Mouse (Mus musculus) kidney, postnatal 0 days (tissue): ENCODE results near the gene Minos1. TPM values are rescaled to one million over a fixed set of nuclear protein-coding genes. Genes with fewer than 3 reads are reported as not detected.

Experiments used
- ATAC-seq: fragments of 200-750 bp; cut with Nextera tagmentation; replicated peaks from 2 replicates; pipeline ENCODE4 v1.8.0; 2017; ENCODE audit warnings: low read depth, moderate number of reproducible peaks, moderate TSS enrichment, moderate library complexity; ENCODE audit not compliant: low FRiP score
- DNase-seq: peaks from one replicate; pipeline ENCODE4 v3.0.0-alpha.2; 2016; ENCODE audit warnings: low spot score
- H3K27ac ChIP-seq: fragments of 300-500 bp; sonication (generic); 2 replicates; pipeline ENCODE4 v1.5.1; 2014; ENCODE audit warnings: mild to moderate bottlenecking
- H3K27me3 ChIP-seq: fragments of 300-500 bp; sonication (generic); 2 replicates; pipeline ENCODE4 v1.6.1; 2014; ENCODE audit warnings: low read length, mixed read lengths; ENCODE audit not compliant: insufficient read depth
- H3K36me3 ChIP-seq: fragments of 300-500 bp; sonication (generic); 2 replicates; pipeline ENCODE4 v1.6.1; 2014; ENCODE audit warnings: low read length, mixed read lengths; ENCODE audit not compliant: insufficient read depth
- H3K4me1 ChIP-seq: fragments of 300-500 bp; sonication (generic); replicated peaks from 2 replicates; pipeline ENCODE4 v1.6.1; 2014; ENCODE audit warnings: antibody characterized with exemption, low read length, mixed read lengths; ENCODE audit not compliant: insufficient read depth
- H3K4me2 ChIP-seq: fragments of 300-500 bp; sonication (generic); 2 replicates; pipeline ENCODE4 v1.6.1; 2014; ENCODE audit warnings: mild to moderate bottlenecking, low read length, moderate library complexity, mixed read lengths
- H3K4me3 ChIP-seq: fragments of 300-500 bp; sonication (generic); replicated peaks from 2 replicates; pipeline ENCODE4 v1.5.1; 2014; ENCODE audit warnings: low read depth, low read length
- H3K9ac ChIP-seq: fragments of 300-500 bp; sonication (generic); 2 replicates; pipeline ENCODE4 v1.6.1; 2014; ENCODE audit warnings: low read depth, low read length
- H3K9me3 ChIP-seq: fragments of 300-500 bp; sonication (generic); replicated peaks from 2 replicates; pipeline ENCODE4 v1.6.1; 2016; ENCODE audit warnings: low read length, inconsistent platforms, mixed read lengths
- CTCF ChIP-seq: IDR thresholded peaks from 2 replicates; pipeline ENCODE4 v1.5.1; 2016; ENCODE audit warnings: antibody characterized with exemption, low read depth, mild to moderate bottlenecking, moderate library complexity
- WGBS: fragments of 180-500 bp; shearing (Covaris S2); extraction: QIAGEN DNeasy Blood & Tissue Kit; methylation state at CpG from one replicate; pipeline ENCODE4 v1.1.7; 2014; 5-methylcytosine and 5-hydroxymethylcytosine counted together
- polyA plus RNA-seq: library from polyadenylated mRNA; unstranded; fragments of >200 nt; fragmentation: Nextera tagmentation; extraction: Ambion mirVana; gene quantifications from 2 replicates; pipeline ENCODE4 v1.2.1, GENCODE M21; 2015

Minos1 gene
- 796 and 875 TPM in 2 replicates for polyA plus RNA-seq

- no peaks in the 10 kb centered on the region for H3K9me3 ChIP-seq
- H3K36me3 ChIP-seq = no peaks in the 10 kb centered on the region
- H3K27me3 ChIP-seq = no peaks in the 10 kb centered on the region
- under 1% methylated on average over 63 of the region's 63 CpGs for WGBS
- ATAC-seq (peak; percentile 97), DNase-seq (peak; percentile 99)
- H3K4me1 ChIP-seq = peaks cover 9% of the 10 kb centered on the region; the same call in 1 of the 2 replicates
- H3K9ac ChIP-seq = peak within 1 kb of the TSS; percentile 90
- peak within 1 kb of the TSS; percentile 95 for H3K27ac ChIP-seq
- H3K4me2 ChIP-seq = peak within 1 kb of the TSS; percentile 81
- peak within 1 kb of the TSS; percentile 89 for H3K4me3 ChIP-seq
- TF ChIP-seq CTCF = no peak
Observed at GRCm38 (mm10) chr4:139130701-139131549, at the start of gene Minos1. Gene Minos1, minus strand, starts transcription at chr4:139131113.

GRCm38 (mm10) chr4:139179731-139180625 lies 49.1 kb upstream of the Minos1 start:
- H3K27ac ChIP-seq = no peak overlapping the region
- H3K4me3 ChIP-seq = no peak overlapping the region
- no peaks in the 10 kb centered on the region for H3K36me3 ChIP-seq
- no peak for DNase-seq
- no peaks in the 10 kb centered on the region for H3K9me3 ChIP-seq
- H3K27me3 ChIP-seq = no peaks in the 10 kb centered on the region
- H3K4me2 ChIP-seq = no peak overlapping the region
- no peak for TF ChIP-seq CTCF
- no peak for ATAC-seq
- 59% methylated on average over 17 of the region's 17 CpGs for WGBS
- H3K4me1 ChIP-seq = peaks cover 8% of the 10 kb centered on the region; the same call in 1 of the 2 replicates
- no peak overlapping the region for H3K9ac ChIP-seq

GRCm38 (mm10) chr4:139179218-139179617 lies 48.3 kb upstream of the Minos1 start:
- H3K36me3 ChIP-seq = no peaks in the 10 kb centered on the region
- H3K27ac ChIP-seq = no peak overlapping the region
- no peak overlapping the region for H3K9ac ChIP-seq
- H3K27me3 ChIP-seq = no peaks in the 10 kb centered on the region
- H3K4me1 ChIP-seq = peaks cover 8% of the 10 kb centered on the region; the same call in 1 of the 2 replicates
- DNase-seq (no peak), ATAC-seq (no peak)
- WGBS = 78% methylated on average over 2 of the region's 2 CpGs
- H3K9me3 ChIP-seq = no peaks in the 10 kb centered on the region
- TF ChIP-seq CTCF = no peak
- H3K4me3 ChIP-seq = no peak overlapping the region
- H3K4me2 ChIP-seq = no peak overlapping the region

- Histone ChIP-seq H3K9me3 (no peaks in the 10 kb centered on the region), H3K4me3 (no peak overlapping the region), H3K9ac (no peak overlapping the region), H3K36me3 (no peaks in the 10 kb centered on the region), H3K4me2 (no peak overlapping the region), H3K27ac (no peak overlapping the region), H3K27me3 (no peaks in the 10 kb centered on the region), H3K4me1 (peaks cover 8% of the 10 kb centered on the region; the same call in 1 of the 2 replicates)
- 96% methylated on average over 11 of the region's 11 CpGs for WGBS
- ATAC-seq (no peak), DNase-seq (no peak)
- no peak for TF ChIP-seq CTCF
Observed at GRCm38 (mm10) chr4:139178377-139178776, 47.5 kb upstream of the Minos1 start.

GRCm38 (mm10) chr4:139177921-139178320 lies 47.0 kb upstream of the Minos1 start:
- Histone ChIP-seq H3K27me3 (no peaks in the 10 kb centered on the region), H3K9ac (no peak overlapping the region), H3K4me2 (no peak overlapping the region), H3K27ac (no peak overlapping the region), H3K4me1 (peaks cover 8% of the 10 kb centered on the region; the same call in 1 of the 2 replicates), H3K9me3 (no peaks in the 10 kb centered on the region), H3K4me3 (no peak overlapping the region), H3K36me3 (no peaks in the 10 kb centered on the region)
- 96% methylated on average over 3 of the region's 3 CpGs for WGBS
- DNase-seq = no peak
- TF ChIP-seq CTCF = peak; percentile 53
- no peak for ATAC-seq

- DNase-seq (peak; percentile 64), ATAC-seq (peak; percentile 11; the same call in 1 of the 2 replicates)
- no peak for TF ChIP-seq CTCF
- H3K9ac ChIP-seq = no peak overlapping the region
- no peak overlapping the region for H3K4me3 ChIP-seq
- no peaks in the 10 kb centered on the region for H3K27me3 ChIP-seq
- H3K27ac ChIP-seq = peak overlapping the region; percentile 55
- WGBS = 36% methylated on average over 6 of the region's 6 CpGs
- H3K4me1 ChIP-seq = peaks cover 8% of the 10 kb centered on the region; the same call in 1 of the 2 replicates
- peak overlapping the region; percentile 25 for H3K4me2 ChIP-seq
- no peaks in the 10 kb centered on the region for H3K9me3 ChIP-seq
- no peaks in the 10 kb centered on the region for H3K36me3 ChIP-seq
Observed at GRCm38 (mm10) chr4:139176023-139176422, 45.1 kb upstream of the Minos1 start.
